Mouse (Mus musculus) myocyte (in vitro differentiated cells): ENCODE data around the gene Fam78b.

Source experiments
- CEBPB ChIP-seq: IDR thresholded peaks from 2 replicates; pipeline ENCODE4 v1.6.1; 2011; ENCODE audit warnings: mild to moderate bottlenecking, moderate library complexity; ENCODE audit not compliant: poor library complexity, insufficient read depth, severe bottlenecking
- E2F4 ChIP-seq: IDR thresholded peaks from one replicate; pipeline ENCODE4 v1.6.1; 2011; ENCODE audit warnings: mild to moderate bottlenecking, control low read depth, moderate library complexity; ENCODE audit not compliant: insufficient read depth
- MAX ChIP-seq: IDR thresholded peaks from one replicate; pipeline ENCODE4 v1.6.1; 2011; ENCODE audit warnings: low read depth, mild to moderate bottlenecking, control low read depth
- MYOD1 ChIP-seq, 3 experiments: IDR thresholded peaks; one replicate each; pipeline ENCODE4 v1.6.1; 2011; ENCODE audit warnings: control low read depth in 2 of 3, low read depth in 2 of 3, mild to moderate bottlenecking in 2 of 3, moderate library complexity in 1 of 3; ENCODE audit not compliant: insufficient read length in 2 of 3, control insufficient read depth in 1 of 3
- POLR2A ChIP-seq: IDR thresholded peaks from one replicate; pipeline ENCODE4 v1.6.1; 2011; ENCODE audit warnings: low read depth, mild to moderate bottlenecking, control low read depth, moderate library complexity; ENCODE audit not compliant: insufficient read length
- REST ChIP-seq: IDR thresholded peaks from one replicate; pipeline ENCODE4 v1.6.1; 2011; ENCODE audit warnings: mild to moderate bottlenecking, control low read depth, moderate library complexity; ENCODE audit not compliant: insufficient read depth, insufficient read length
- USF1 ChIP-seq: IDR thresholded peaks from one replicate; pipeline ENCODE4 v1.6.1; 2011; ENCODE audit warnings: low read depth, mild to moderate bottlenecking, control low read depth, moderate library complexity

GRCm38 (mm10) chr1:167000529-167001173 lies 566 bp upstream of the Fam78b start:
- TF ChIP-seq POLR2A, result no peak
- no peak for TF ChIP-seq CEBPB
- no peak for TF ChIP-seq REST
- TF ChIP-seq E2F4, result no peak
- TF ChIP-seq MAX, result no peak
- no peak for TF ChIP-seq MYOD1 (IDR thresholded peaks at IDR 0.05; ENCODE audit: control insufficient read depth in 1 of 3, insufficient read length in 2 of 3, low read depth in 2 of 3)
- TF ChIP-seq USF1, result no peak
